Mouse (Mus musculus) right cerebral cortex, postnatal 36 days (tissue): ENCODE measurements around the gene Olfr161.
"Not testable (repeated sequence)": the region's sequence is repeated elsewhere in the genome, so short reads cannot be mapped to it uniquely, and the experiment has no call there.

Experiments
- DNase-seq, 2 experiments: peaks; one replicate each; pipeline ENCODE4 v3.0.0; 2022; ENCODE audit warnings: low spot score in 2 of 2, mixed read lengths in 1 of 2

The Olfr161 gene

GRCm38 (mm10) chr16:3590691-3591090 lies at the start of gene Olfr161:
Gene Olfr161, plus strand, starts transcription at chr16:3591042.
- no peak for DNase-seq

- DNase-seq = no peak
Observed at GRCm38 (mm10) chr16:3563553-3563952, 27.3 kb upstream of the Olfr161 start.

GRCm38 (mm10) chr16:3577658-3578057 lies 13.2 kb upstream of the Olfr161 start:
- DNase-seq = not testable (repeated sequence)

- not testable (repeated sequence) for DNase-seq
Observed at GRCm38 (mm10) chr16:3578227-3578848, 12.5 kb upstream of the Olfr161 start.

GRCm38 (mm10) chr16:3631376-3631775 lies 40.5 kb downstream of the Olfr161 start:
- DNase-seq = not testable (repeated sequence)

GRCm38 (mm10) chr16:3632572-3633361 lies 41.9 kb downstream of the Olfr161 start:
- DNase-seq = not testable (repeated sequence)
